Mouse (Mus musculus): ENCODE results near the gene Cmklr1. TPM values are rescaled to one million over a fixed set of nuclear protein-coding genes. Genes with fewer than 3 reads are reported as not detected.
"Not testable (repeated sequence)": the region's sequence is repeated elsewhere in the genome, so short reads cannot be mapped to it uniquely, and the experiment has no call there.

Cmklr1 gene
- polyA plus RNA-seq, 1 experiment from 2014 or later, result 3.1 TPM

DNA sequence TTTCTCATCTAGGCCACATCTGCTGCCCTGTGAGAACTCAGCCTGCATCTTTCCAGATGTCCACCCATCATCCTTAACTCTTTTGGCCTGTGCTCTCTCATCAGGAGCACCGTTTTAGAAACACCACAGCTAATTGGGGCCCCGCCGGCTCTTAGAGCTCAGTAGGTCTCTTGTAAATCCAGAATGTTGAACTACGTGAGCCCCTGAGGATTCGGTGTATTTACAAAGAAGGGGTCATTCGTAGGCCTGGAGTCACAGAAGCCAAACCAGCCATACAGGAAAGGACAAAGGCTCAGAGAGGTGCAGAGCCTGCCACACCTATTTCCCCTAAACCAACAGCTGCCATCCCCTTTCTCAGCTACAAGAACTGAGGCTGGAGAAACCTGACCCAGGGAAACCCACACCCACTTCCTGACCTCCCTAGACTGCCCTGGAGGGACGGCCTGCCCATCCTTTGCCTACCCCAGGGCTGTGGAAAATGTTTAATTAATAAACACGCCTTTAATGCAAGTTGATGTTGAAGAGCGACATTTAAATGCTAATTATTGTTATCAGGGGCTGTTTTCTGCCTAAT is 53.4 kb downstream of the Cmklr1 start:
- no peaks in the 10 kb centered on the region for H3K9me3 ChIP-seq (ENCODE audit: control insufficient read depth, low read length)
- DNase-seq (ENCODE audit: low spot score), result no peak
- no peak overlapping the region for H3K27ac ChIP-seq (ENCODE audit: low read depth, low read length)
- ATAC-seq (ENCODE audit: low FRiP score), result no peak
- H3K9ac ChIP-seq (ENCODE audit: low read depth, low read length), result no peak overlapping the region
- no peak overlapping the region for H3K4me2 ChIP-seq (replicated peaks; ENCODE audit: low read depth, low read length)
- WGBS, result 65% methylated on average over 9 of the region's 9 CpGs
- H3K36me3 ChIP-seq (ENCODE audit: control insufficient read depth, insufficient read depth, low read length), result no peaks in the 10 kb centered on the region
- no peak overlapping the region for H3K4me3 ChIP-seq (ENCODE audit: low read depth, low read length)
- H3K4me1 ChIP-seq (replicated peaks; ENCODE audit: control insufficient read depth, insufficient read depth, low read length), result peaks cover 3% of the 10 kb centered on the region; the same call in 1 of the 2 replicates
- no peaks in the 10 kb centered on the region for H3K27me3 ChIP-seq (ENCODE audit: control insufficient read depth, insufficient read depth, low read length)

DNA sequence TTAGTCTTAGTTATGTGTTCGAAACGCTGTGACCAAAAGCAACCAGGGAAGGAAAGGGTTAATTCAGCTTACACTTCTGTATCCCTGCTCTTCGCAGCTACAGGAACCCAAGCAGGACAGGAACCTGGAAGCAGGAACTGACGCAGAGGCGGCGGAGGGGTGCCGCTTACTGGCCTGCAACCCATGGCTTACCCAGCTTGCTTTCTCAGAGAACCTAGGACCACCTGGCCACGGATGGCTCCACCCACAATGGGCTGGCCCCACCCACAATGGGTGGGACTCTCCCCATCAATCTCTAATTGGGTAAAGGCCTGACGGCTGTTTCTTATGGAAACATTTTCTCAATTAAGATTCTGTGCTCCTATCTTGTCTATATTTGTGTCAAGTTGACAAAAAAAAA is 54.0 kb downstream of the Cmklr1 start:
- no peak overlapping the region for H3K4me2 ChIP-seq (replicated peaks; ENCODE audit: low read depth, low read length)
- H3K27ac ChIP-seq (ENCODE audit: low read depth, low read length), result no peak overlapping the region
- no peak overlapping the region for H3K4me3 ChIP-seq (ENCODE audit: low read depth, low read length)
- peaks cover 3% of the 10 kb centered on the region; the same call in 1 of the 2 replicates for H3K4me1 ChIP-seq (replicated peaks; ENCODE audit: control insufficient read depth, insufficient read depth, low read length)
- DNase-seq (ENCODE audit: low spot score) (no peak), ATAC-seq (ENCODE audit: low FRiP score) (no peak)
- H3K9ac ChIP-seq (ENCODE audit: low read depth, low read length), result no peak overlapping the region
- no peaks in the 10 kb centered on the region for H3K36me3 ChIP-seq (ENCODE audit: control insufficient read depth, insufficient read depth, low read length)
- no peaks in the 10 kb centered on the region for H3K27me3 ChIP-seq (ENCODE audit: control insufficient read depth, insufficient read depth, low read length)
- 81% methylated on average over 9 of the region's 9 CpGs for WGBS
- H3K9me3 ChIP-seq (ENCODE audit: control insufficient read depth, low read length), result no peaks in the 10 kb centered on the region

DNA sequence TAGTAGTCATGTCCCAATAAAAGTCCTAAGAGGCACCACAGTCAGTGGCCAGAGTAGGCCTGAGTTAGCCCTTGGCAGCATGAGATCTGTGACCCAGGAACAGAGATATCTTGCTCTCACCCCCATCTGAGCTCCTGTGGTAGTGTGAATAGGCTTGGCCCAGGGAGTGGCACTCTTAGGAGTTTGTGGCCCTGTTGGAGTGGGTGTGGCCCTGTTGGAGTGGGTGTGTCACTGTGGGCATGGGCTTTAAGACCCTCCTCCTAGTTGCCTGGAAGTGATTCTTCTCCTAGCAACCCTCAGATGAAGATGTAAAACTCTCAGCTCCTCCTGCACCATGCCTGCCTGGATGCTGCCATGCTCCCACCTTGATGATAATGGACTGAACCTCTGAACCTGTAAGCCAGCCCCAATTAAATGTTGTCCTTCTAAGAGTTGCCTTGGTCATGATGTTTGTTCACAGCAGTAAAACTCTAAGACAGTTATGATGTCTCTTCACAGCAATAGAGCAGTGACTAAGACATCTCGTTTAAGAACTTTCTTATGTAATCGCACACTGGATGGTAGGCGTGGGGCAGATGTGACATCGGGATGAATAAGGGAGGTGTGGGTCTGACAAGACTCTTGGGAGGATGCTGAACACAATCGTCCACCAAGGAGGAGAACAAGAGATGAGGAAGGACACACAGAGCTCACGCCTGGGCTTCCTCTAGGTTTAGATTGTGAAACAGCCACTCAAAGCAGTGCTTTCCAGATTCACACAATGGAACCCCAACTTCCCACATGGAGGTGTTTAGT is 56.1 kb downstream of the Cmklr1 start:
- 88% methylated on average over 6 of the region's 6 CpGs for WGBS
- ATAC-seq (ENCODE audit: low FRiP score) (no peak), DNase-seq (ENCODE audit: low spot score) (no peak)
- Histone ChIP-seq H3K4me1 (replicated peaks; ENCODE audit: control insufficient read depth, insufficient read depth, low read length) (peaks cover 7% of the 10 kb centered on the region), H3K9ac (ENCODE audit: low read depth, low read length) (no peak overlapping the region), H3K4me3 (ENCODE audit: low read depth, low read length) (no peak overlapping the region), H3K36me3 (ENCODE audit: control insufficient read depth, insufficient read depth, low read length) (no peaks in the 10 kb centered on the region), H3K27me3 (ENCODE audit: control insufficient read depth, insufficient read depth, low read length) (no peaks in the 10 kb centered on the region), H3K27ac (ENCODE audit: low read depth, low read length) (no peak overlapping the region), H3K4me2 (replicated peaks; ENCODE audit: low read depth, low read length) (no peak overlapping the region), H3K9me3 (ENCODE audit: control insufficient read depth, low read length) (no peaks in the 10 kb centered on the region)

DNA sequence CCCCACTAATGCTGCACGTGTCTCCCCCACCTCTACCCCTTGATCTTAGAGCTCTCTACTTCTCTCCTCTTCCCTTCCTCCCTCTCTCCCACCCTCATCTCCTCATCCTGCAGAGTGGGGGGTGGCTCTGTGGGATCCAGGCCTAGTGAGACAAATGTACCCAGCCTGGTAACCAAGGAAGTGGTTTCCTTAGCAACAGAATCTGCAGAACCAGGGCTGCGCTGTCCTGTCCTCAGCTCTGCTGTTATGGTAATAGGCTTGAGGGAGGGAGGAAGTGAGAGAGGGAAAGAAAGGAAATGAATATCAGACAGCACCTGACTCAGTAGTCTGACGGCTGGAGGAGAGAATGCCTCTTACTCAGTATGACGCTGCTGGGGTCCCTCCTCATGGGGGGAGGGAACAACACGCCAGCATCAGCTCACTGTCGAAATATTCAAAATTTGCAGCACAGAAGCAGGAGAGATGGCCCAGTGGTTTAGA is 58.4 kb downstream of the Cmklr1 start:
- Histone ChIP-seq H3K36me3 (ENCODE audit: control insufficient read depth, insufficient read depth, low read length) (no peaks in the 10 kb centered on the region), H3K4me2 (replicated peaks; ENCODE audit: low read depth, low read length) (no peak overlapping the region), H3K4me1 (replicated peaks; ENCODE audit: control insufficient read depth, insufficient read depth, low read length) (peaks cover 7% of the 10 kb centered on the region), H3K4me3 (ENCODE audit: low read depth, low read length) (no peak overlapping the region), H3K27ac (ENCODE audit: low read depth, low read length) (peak overlapping the region; percentile 66), H3K9me3 (ENCODE audit: control insufficient read depth, low read length) (no peaks in the 10 kb centered on the region), H3K27me3 (ENCODE audit: control insufficient read depth, insufficient read depth, low read length) (no peaks in the 10 kb centered on the region), H3K9ac (ENCODE audit: low read depth, low read length) (no peak overlapping the region)
- ATAC-seq (ENCODE audit: low FRiP score), result peak; percentile 91
- peak; percentile 77 for DNase-seq (ENCODE audit: low spot score)
- 11% methylated on average over 6 of the region's 6 CpGs for WGBS

DNA sequence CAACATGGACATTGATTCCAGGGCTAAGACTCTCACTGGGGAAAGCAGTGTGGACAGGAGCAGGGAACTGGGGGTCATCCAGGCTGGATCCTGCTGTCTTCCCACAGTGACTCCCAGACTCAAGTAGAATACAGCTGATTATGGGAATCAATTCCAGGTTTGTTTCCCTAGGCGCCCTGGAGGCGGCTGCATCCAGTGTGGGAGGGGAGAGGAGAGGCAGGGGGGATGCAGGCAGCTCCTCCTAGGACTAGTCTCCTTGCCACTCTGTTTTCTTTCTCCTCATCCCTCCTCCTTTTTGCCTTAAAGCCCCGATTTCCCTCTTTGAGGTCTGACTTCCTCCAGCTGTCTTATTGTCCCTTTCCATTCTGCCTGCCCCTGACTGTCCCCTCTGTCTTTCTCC is 59.1 kb downstream of the Cmklr1 start:
- H3K4me1 ChIP-seq (replicated peaks; ENCODE audit: control insufficient read depth, insufficient read depth, low read length), result peaks cover 7% of the 10 kb centered on the region
- 8% methylated on average over 2 of the region's 3 CpGs for WGBS
- ATAC-seq (ENCODE audit: low FRiP score), result no peak
- no peak for DNase-seq (ENCODE audit: low spot score)
- no peak overlapping the region for H3K9ac ChIP-seq (ENCODE audit: low read depth, low read length)
- peak overlapping the region; percentile 66 for H3K27ac ChIP-seq (ENCODE audit: low read depth, low read length)
- no peak overlapping the region for H3K4me2 ChIP-seq (replicated peaks; ENCODE audit: low read depth, low read length)
- no peaks in the 10 kb centered on the region for H3K9me3 ChIP-seq (ENCODE audit: control insufficient read depth, low read length)
- no peaks in the 10 kb centered on the region for H3K36me3 ChIP-seq (ENCODE audit: control insufficient read depth, insufficient read depth, low read length)
- no peak overlapping the region for H3K4me3 ChIP-seq (ENCODE audit: low read depth, low read length)
- no peaks in the 10 kb centered on the region for H3K27me3 ChIP-seq (ENCODE audit: control insufficient read depth, insufficient read depth, low read length)

DNA sequence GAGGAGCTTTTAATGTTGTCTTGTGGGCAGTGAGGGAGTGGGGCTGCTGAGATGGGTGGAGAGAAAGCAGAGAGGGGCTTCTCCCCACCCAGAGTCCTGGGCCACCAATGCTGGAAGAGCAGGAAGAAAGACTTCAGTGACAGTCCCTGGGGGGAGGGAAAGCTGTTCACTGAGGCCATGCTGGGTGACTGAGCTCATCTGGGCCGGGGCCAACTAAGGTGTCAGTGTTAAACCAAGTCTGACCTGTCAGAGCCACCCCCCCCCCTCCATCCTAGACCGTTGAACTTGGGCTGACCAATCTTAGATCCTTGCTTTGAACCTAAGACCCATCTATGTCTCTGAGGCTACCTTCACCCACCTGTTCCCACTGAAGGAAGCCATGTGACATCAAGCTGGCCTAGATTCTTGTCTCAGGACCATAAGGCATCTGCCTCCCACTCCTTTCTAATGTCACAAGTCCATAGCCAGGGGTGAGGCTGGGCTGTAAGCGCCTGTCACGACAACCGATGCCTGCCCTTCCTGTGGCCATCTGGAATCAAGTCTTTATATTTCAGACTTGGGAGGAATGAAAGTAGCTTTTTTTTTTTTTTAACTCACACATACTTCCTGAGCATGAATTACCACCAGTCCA is 60.1 kb downstream of the Cmklr1 start:
- Histone ChIP-seq H3K27me3 (ENCODE audit: control insufficient read depth, insufficient read depth, low read length) (no peaks in the 10 kb centered on the region), H3K4me2 (replicated peaks; ENCODE audit: low read depth, low read length) (no peak overlapping the region), H3K27ac (ENCODE audit: low read depth, low read length) (no peak overlapping the region), H3K36me3 (ENCODE audit: control insufficient read depth, insufficient read depth, low read length) (no peaks in the 10 kb centered on the region), H3K4me1 (replicated peaks; ENCODE audit: control insufficient read depth, insufficient read depth, low read length) (peaks cover 7% of the 10 kb centered on the region), H3K4me3 (ENCODE audit: low read depth, low read length) (no peak overlapping the region), H3K9ac (ENCODE audit: low read depth, low read length) (no peak overlapping the region), H3K9me3 (ENCODE audit: control insufficient read depth, low read length) (no peaks in the 10 kb centered on the region)
- DNase-seq (ENCODE audit: low spot score) (no peak), ATAC-seq (ENCODE audit: low FRiP score) (no peak)
- 68% methylated on average over 5 of the region's 5 CpGs for WGBS

DNA sequence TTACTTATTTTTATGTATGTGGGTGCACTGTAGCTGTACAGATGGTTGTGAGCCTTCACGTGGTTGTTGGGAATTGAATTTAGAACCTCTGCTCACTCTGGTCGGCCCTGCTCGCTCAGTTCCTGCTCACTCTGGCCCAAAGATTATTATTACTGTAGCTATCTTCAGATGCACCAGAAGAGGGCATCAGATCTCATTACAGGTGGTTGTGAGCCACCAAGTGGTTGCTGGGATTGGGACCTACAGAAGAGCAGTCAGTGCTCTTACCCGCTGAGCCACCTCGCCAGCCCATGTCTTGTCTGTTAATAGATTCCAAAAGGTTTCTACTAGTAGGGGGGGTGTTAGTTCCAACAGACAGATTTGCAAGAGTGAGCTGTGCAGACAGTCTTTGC is 63.8 kb downstream of the Cmklr1 start:
- not testable (repeated sequence) for ATAC-seq (ENCODE audit: low FRiP score); H3K9ac ChIP-seq (ENCODE audit: low read depth, low read length); H3K4me3 ChIP-seq (ENCODE audit: low read depth, low read length); DNase-seq (ENCODE audit: low spot score); H3K27ac ChIP-seq (ENCODE audit: low read depth, low read length); H3K9me3 ChIP-seq (ENCODE audit: control insufficient read depth, low read length); H3K4me1 ChIP-seq (replicated peaks; ENCODE audit: control insufficient read depth, insufficient read depth, low read length); H3K27me3 ChIP-seq (ENCODE audit: control insufficient read depth, insufficient read depth, low read length); H3K4me2 ChIP-seq (replicated peaks; ENCODE audit: low read depth, low read length); H3K36me3 ChIP-seq (ENCODE audit: control insufficient read depth, insufficient read depth, low read length)
- 46% methylated on average over 5 of the region's 5 CpGs for WGBS

DNA sequence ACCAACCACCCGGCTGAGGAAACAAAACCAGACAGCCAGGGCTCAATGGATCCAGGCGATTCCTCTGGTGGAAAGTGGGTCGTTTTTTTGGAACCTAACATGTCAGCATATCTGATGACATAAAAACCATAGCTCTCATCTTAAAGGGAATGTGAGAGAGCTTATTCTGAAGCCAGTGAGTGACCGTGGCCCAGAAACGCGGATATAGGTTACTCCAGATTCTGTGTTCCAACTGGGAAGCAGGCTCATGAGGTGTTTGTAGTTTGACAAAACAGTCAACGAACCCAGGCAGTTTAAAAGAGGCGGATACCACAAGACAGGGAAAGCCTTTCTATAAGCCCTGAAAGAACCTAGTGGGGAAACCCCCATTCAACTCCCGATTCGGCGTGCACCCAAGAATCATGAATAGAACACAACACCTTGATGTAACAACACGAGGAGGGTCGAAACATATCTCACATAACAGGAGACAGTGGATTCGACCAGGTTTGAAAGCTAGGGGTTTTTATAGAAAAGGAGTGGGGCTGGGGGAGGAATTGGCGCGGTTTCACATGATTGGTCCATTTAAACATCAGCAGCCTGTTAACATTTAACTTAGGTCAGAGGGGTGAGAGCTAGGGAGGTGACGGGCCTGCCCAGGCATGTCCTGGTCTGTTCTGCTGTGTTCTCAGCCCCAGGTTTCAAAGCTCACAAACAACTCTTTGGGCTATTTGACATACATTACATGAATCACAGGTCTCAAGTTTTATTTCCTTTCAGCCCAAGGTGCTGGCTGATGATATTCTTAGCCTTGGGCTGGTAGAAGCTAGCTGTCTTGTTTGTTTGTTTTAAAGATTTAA is 64.4 kb downstream of the Cmklr1 start:
- H3K9ac ChIP-seq (ENCODE audit: low read depth, low read length); DNase-seq (ENCODE audit: low spot score); H3K27ac ChIP-seq (ENCODE audit: low read depth, low read length); H3K4me1 ChIP-seq (replicated peaks; ENCODE audit: control insufficient read depth, insufficient read depth, low read length); H3K9me3 ChIP-seq (ENCODE audit: control insufficient read depth, low read length); H3K27me3 ChIP-seq (ENCODE audit: control insufficient read depth, insufficient read depth, low read length); H3K4me3 ChIP-seq (ENCODE audit: low read depth, low read length); H3K36me3 ChIP-seq (ENCODE audit: control insufficient read depth, insufficient read depth, low read length); ATAC-seq (ENCODE audit: low FRiP score); H3K4me2 ChIP-seq (replicated peaks; ENCODE audit: low read depth, low read length): not testable (repeated sequence)
- WGBS, result 72% methylated on average over 17 of the region's 17 CpGs
